Comparison of ENCODE assay signal across 8 mouse cellular contexts in genomic region chr1:192789828-192790227, GRCm38 (mm10). TPM values are rescaled to one million over a fixed set of nuclear protein-coding genes. Genes with fewer than 3 reads are reported as not detected.
DNase-seq lines count a peak whose midpoint lies in the region; ATAC-seq lines count a peak whose summit lies in the region.

No protein-coding gene starts in this region.

- H3K27ac ChIP-seq in embryonic facial prominence, embryonic 12.5 days = peak overlapping the region; percentile 89
- peak overlapping the region; percentile 83 for H3K27ac ChIP-seq in heart, embryonic 16.5 days (ENCODE audit: low read length)

- no peak overlapping the region for H3K4me3 ChIP-seq in embryonic facial prominence, embryonic 12.5 days
- no peak overlapping the region for H3K4me3 ChIP-seq in heart, embryonic 16.5 days (ENCODE audit: low read length)

- H3K36me3 ChIP-seq in embryonic facial prominence, embryonic 12.5 days = no peaks in the 10 kb centered on the region
- no peaks in the 10 kb centered on the region for H3K36me3 ChIP-seq in heart, embryonic 16.5 days (ENCODE audit: control insufficient read depth, insufficient read depth)

- 27% methylated on average over 11 of the region's 11 CpGs for WGBS in embryonic facial prominence, embryonic 12.5 days
- WGBS in heart, embryonic 16.5 days = 64% methylated on average over 11 of the region's 11 CpGs

- H3K4me1 ChIP-seq in embryonic facial prominence, embryonic 12.5 days = peaks cover 72% of the 10 kb centered on the region
- H3K4me1 ChIP-seq in heart, embryonic 16.5 days (ENCODE audit: control insufficient read depth, insufficient read depth, low read length) = peaks cover 22% of the 10 kb centered on the region

- no peaks in the 10 kb centered on the region for H3K27me3 ChIP-seq in embryonic facial prominence, embryonic 12.5 days
- no peaks in the 10 kb centered on the region for H3K27me3 ChIP-seq in heart, embryonic 16.5 days (ENCODE audit: control insufficient read depth, insufficient read depth, low read length)

- no peak overlapping the region for H3K4me2 ChIP-seq in embryonic facial prominence, embryonic 12.5 days (replicated peaks)
- H3K4me2 ChIP-seq in heart, embryonic 16.5 days (ENCODE audit: low read depth, low read length) = no peak overlapping the region

- DNase-seq in cerebellum, postnatal 10 days = peak; percentile 19 to 23
- no peak for DNase-seq in cerebellum, adult 9-11 months
- DNase-seq in lung, adult 18-20 months = peak; percentile 53 to 62
- DNase-seq in layer of hippocampus, postnatal 36 days = no peak
- DNase-seq in frontal cortex, postnatal 14 days (ENCODE audit: low spot score in 2 of 2) = no peak

- no peak for ATAC-seq in embryonic facial prominence, embryonic 12.5 days (ENCODE audit: insufficient number of reproducible peaks, insufficient read depth, low FRiP score, low TSS enrichment)
- ATAC-seq in heart, embryonic 16.5 days (replicated peaks; ENCODE audit: extremely low read depth, insufficient read depth, low FRiP score) = no peak
- no peak for ATAC-seq in megakaryocyte-erythroid progenitor cell, adult 5-6 weeks (replicated peaks; ENCODE audit: low FRiP score, low TSS enrichment, poor library complexity, severe bottlenecking)

- H3K9ac ChIP-seq in embryonic facial prominence, embryonic 12.5 days = no peak overlapping the region
- H3K9ac ChIP-seq in heart, embryonic 16.5 days (ENCODE audit: low read length) = no peak overlapping the region

- no peaks in the 10 kb centered on the region for H3K9me3 ChIP-seq in embryonic facial prominence, embryonic 12.5 days
- H3K9me3 ChIP-seq in heart, embryonic 16.5 days (replicated peaks; ENCODE audit: control insufficient read depth, low read length) = no peaks in the 10 kb centered on the region

RNA-seq across cellular contexts. Expression of gene Hhat, which starts 18.8 kb away (rescaled TPM):
- polyA plus RNA-seq in embryonic facial prominence, embryonic 12.5 days (2016; fragmentation: Nextera tagmentation; extraction: Ambion mirVana) = 8.9 and 10.4 TPM in 2 replicates
- polyA plus RNA-seq in heart, embryonic 16.5 days (2015; fragmentation: Nextera tagmentation; extraction: Ambion mirVana) = 5.6 and 6.7 TPM in 2 replicates
- 1 to 10 TPM in 1 of 2 experiments, under 1 TPM in 1; 0.62 to 1.3 TPM for total RNA-seq in layer of hippocampus, postnatal 36 days (2021)
- 1.8 and 8.0 TPM in 2 replicates for total RNA-seq in megakaryocyte-erythroid progenitor cell, adult 5-6 weeks (2014; fragmentation: Nextera tagmentation)
- total RNA-seq in megakaryocyte-erythroid progenitor cell, adult 5-6 weeks (2017) = 0.80 and 1.1 TPM in 2 replicates

Comparison
In these comparisons a context has a peak if more than half of its experiments do, and no peak if none do; other contexts are left out.
1. DNase-seq: peak in cerebellum, postnatal 10 days (2 of 2) and lung, adult 18-20 months (2 of 2); none in cerebellum, adult 9-11 months (single experiment), layer of hippocampus, postnatal 36 days (0 of 2) and frontal cortex, postnatal 14 days (0 of 2).